Mouse (Mus musculus): ENCODE data around the gene Ift172. TPM values are rescaled to one million over a fixed set of nuclear protein-coding genes. Genes with fewer than 3 reads are reported as not detected.
A peak's percentile ranks its signal among the peaks of the same experiment; 100 is the strongest.
"Not testable (repeated sequence)": the region's sequence is repeated elsewhere in the genome, so short reads cannot be mapped to it uniquely, and the experiment has no call there.

Ift172 gene
- polyA plus RNA-seq, 1 experiment from 2014 or later = 50.7 TPM

DNA sequence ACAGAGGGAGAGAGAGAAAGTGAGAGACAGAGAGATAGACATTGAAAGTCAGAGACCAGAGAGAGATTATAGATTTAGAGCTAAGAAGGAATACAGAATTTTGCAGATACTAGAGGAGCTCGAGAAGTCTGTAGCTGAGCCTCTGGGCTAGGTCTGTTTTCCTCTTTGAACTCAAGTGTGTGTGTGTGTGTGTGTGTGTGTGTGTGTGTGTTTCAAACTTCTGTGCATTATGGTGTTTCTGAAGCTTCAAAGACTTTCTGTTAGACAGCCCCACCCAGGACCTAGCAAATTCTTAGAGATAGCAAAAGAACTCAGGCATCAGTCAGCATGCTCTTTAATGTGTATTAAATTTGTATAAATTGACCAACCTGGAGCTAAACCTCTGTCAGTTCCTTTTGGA is 64.3 kb downstream of the Ift172 start:
- Histone ChIP-seq H3K27me3 (no peaks in the 10 kb centered on the region), H3K27ac (replicated peaks) (no peak overlapping the region), H3K4me2 (replicated peaks) (no peak overlapping the region), H3K36me3 (no peaks in the 10 kb centered on the region), H3K9ac (replicated peaks) (no peak overlapping the region), H3K9me3 (no peaks in the 10 kb centered on the region), H3K4me1 (peaks cover 2% of the 10 kb centered on the region; the same call in 1 of the 2 replicates), H3K4me3 (no peak overlapping the region)
- ATAC-seq (ENCODE audit: low FRiP score, low read depth) = no peak
- 71% methylated on average over 1 of the region's 1 CpGs for WGBS

DNA sequence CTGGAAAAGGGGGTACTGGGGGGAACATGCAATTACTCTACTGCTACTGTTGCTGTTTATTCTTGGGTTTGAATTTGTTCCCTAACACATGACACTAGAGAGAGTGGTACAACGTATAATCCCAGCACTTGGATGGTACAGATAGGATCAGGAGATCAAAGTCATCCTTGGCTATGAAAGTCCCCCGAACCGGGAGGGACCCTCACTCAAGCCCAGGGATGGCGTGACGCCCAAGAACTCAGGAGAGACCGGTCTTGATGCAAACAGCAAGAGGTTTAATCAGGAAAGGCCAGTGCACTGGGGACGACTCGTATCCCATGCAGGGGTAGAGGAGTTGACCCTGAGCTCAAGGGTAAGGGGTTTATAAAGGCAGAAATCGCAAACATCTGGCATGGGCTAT is 68.2 kb downstream of the Ift172 start:
- Histone ChIP-seq H3K36me3 (no peaks in the 10 kb centered on the region), H3K27ac (replicated peaks) (no peak overlapping the region), H3K4me2 (replicated peaks) (no peak overlapping the region), H3K9me3 (no peaks in the 10 kb centered on the region), H3K27me3 (no peaks in the 10 kb centered on the region), H3K9ac (replicated peaks) (no peak overlapping the region), H3K4me1 (peaks cover 16% of the 10 kb centered on the region), H3K4me3 (no peak overlapping the region)
- no peak for ATAC-seq (ENCODE audit: low FRiP score, low read depth)
- 95% methylated on average over 9 of the region's 9 CpGs for WGBS

DNA sequence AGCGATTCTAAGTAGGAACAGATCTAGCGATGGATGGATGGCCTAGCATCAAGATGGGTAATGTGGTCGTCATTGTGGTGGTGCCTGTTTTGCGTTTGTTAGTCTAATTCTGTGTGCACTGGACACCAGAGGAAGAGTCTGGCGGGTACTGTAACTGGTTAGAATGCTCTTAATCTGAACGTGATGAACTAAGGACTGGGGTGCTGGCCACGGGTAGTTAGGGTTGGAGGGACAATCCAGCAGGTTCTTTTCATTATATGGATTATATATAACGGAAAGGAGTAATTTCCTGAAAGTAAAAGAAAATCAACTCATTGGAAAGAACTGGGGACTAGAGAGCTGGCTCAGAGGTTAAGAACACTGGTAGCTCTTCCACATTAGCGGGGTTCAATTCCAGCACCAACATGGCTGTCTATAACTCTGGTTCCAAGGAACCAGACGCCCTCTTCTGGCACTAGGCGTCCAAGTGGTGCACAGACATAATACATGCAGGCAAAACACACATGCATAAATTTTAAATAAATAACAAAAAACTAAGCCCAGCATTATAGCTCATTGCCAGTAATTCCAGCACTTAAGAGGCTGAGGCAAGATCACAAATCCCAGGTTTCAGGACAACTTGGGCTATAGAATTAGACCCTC is 69.5 kb downstream of the Ift172 start:
- Histone ChIP-seq H3K36me3 (no peaks in the 10 kb centered on the region), H3K4me1 (peaks cover 16% of the 10 kb centered on the region), H3K4me3 (peak overlapping the region; percentile 97), H3K9me3 (no peaks in the 10 kb centered on the region), H3K4me2 (replicated peaks) (peak overlapping the region; percentile 83), H3K9ac (replicated peaks) (peak overlapping the region; percentile 92), H3K27me3 (no peaks in the 10 kb centered on the region), H3K27ac (replicated peaks) (peak overlapping the region; percentile 95)
- ATAC-seq (ENCODE audit: low FRiP score, low read depth) = no peak
- WGBS = 11% methylated on average over 11 of the region's 11 CpGs

DNA sequence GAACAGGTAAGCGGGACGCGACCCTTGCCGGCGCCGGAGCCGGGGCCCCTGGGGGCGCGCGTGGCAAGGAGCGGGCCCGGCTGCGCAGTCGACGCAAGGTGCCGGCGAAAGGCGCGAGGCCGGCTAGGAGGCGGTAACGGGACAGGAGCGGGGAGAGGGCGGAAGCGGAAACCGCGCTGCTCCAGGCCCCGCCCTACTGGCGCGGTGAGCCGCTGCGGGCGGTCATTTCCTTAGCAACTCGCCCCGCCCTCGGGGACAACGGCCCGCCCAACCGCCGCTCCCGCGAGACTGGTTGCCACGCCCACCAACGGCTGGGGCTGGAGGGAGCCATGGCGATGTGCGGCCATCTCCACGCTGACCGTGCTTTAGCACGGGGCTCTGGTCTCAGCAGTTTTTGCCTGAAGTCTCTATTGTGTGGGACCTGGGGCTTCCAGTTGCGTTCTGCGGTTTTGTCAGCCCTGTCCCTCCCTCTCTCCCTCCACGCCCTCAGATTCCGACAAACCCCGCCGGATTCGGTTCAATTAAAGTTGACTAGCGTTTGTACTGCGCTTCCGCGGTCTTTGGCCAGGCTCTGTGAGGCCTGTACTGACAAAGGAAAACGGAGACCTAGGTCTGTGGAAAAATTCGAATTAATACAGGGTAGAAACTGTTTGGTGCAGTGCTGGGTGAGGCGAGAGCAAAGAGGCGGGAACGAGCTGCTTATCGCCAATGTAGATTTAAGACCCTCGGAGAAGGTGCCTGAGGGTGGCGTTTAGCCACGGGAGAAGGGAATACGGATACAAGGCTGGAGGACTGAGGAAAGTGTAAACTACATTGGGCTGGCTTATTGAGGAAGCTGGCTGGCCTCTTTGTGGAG is 70.2 kb downstream of the Ift172 start, which contains the start of gene Ppm1g:
Ppm1g (minus strand) TSS at position 240 of the 856 bp plus-strand sequence.
- no peaks in the 10 kb centered on the region for H3K27me3 ChIP-seq
- ATAC-seq (ENCODE audit: low FRiP score, low read depth) = peak; percentile 94
- H3K9ac ChIP-seq (replicated peaks) = peak within 1 kb of the TSS; percentile 92
- WGBS = under 1% methylated on average over 59 of the region's 70 CpGs
- H3K4me1 ChIP-seq = peaks cover 16% of the 10 kb centered on the region
- H3K4me2 ChIP-seq (replicated peaks) = peak within 1 kb of the TSS; percentile 83
- no peaks in the 10 kb centered on the region for H3K36me3 ChIP-seq
- peak within 1 kb of the TSS; percentile 95 for H3K27ac ChIP-seq (replicated peaks)
- H3K9me3 ChIP-seq = no peaks in the 10 kb centered on the region
- H3K4me3 ChIP-seq = peak within 1 kb of the TSS; percentile 97

DNA sequence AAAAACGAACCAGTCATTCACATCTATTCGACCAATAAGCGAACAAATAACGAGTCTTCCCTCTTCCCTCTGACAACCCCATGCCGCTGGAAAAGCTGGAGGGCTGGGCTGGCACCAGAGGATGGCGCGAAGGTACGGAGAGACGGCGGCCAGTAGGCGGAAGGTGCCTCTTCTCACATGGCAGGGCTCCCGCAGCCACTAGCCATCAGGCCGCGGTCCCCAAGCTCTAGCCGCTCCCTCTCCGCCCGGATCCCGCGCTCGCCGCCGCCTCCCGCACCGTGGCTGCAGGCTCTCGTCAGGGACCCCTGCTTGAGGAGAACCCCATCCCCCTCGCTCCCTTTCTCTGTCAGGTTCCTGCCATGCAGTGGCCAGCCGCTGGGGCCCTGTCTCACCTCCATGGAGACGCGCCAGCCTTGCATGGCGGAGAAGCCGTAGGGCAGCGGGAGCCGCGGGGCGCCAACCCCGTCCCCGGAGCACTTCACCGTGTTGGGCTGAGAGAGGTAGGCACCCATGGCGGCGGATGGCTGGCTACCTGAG is 70.9 kb downstream of the Ift172 start:
- peak overlapping the region; percentile 83 for H3K4me2 ChIP-seq (replicated peaks)
- H3K4me1 ChIP-seq = peaks cover 16% of the 10 kb centered on the region
- WGBS = under 1% methylated on average over 40 of the region's 40 CpGs
- H3K9ac ChIP-seq (replicated peaks) = peak overlapping the region; percentile 92
- H3K27ac ChIP-seq (replicated peaks) = peak overlapping the region; percentile 95
- peak overlapping the region; percentile 97 for H3K4me3 ChIP-seq
- H3K27me3 ChIP-seq = no peaks in the 10 kb centered on the region
- ATAC-seq (ENCODE audit: low FRiP score, low read depth) = no peak; the same call in none of the 2 replicates
- H3K9me3 ChIP-seq = no peaks in the 10 kb centered on the region
- no peaks in the 10 kb centered on the region for H3K36me3 ChIP-seq

DNA sequence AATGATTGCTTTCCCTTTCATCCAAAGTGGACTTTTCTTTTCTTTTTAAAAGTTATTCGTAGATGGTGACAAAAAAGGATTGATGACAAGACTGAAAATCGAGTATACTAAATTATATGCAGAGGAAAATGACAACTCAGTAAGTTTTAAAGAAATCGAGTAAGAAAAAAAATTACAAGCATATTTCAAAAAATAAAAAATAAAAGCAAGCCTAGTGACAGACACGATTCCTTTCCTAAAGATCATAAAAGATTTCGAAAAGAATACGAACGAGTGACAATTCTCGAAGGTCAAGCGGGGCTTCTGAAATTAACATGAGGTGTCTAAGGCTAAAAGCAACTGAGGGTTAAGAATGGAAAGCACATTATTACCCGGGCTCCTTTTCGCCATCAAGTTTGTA is 71.4 kb downstream of the Ift172 start:
- H3K27ac ChIP-seq (replicated peaks) = peak overlapping the region; percentile 95
- 2% methylated on average over 11 of the region's 11 CpGs for WGBS
- peak overlapping the region; percentile 83 for H3K4me2 ChIP-seq (replicated peaks)
- no peaks in the 10 kb centered on the region for H3K36me3 ChIP-seq
- peak overlapping the region; percentile 92 for H3K9ac ChIP-seq (replicated peaks)
- H3K9me3 ChIP-seq = no peaks in the 10 kb centered on the region
- H3K4me3 ChIP-seq = peak overlapping the region; percentile 97
- no peaks in the 10 kb centered on the region for H3K27me3 ChIP-seq
- no peak for ATAC-seq (ENCODE audit: low FRiP score, low read depth)
- peaks cover 16% of the 10 kb centered on the region for H3K4me1 ChIP-seq

DNA sequence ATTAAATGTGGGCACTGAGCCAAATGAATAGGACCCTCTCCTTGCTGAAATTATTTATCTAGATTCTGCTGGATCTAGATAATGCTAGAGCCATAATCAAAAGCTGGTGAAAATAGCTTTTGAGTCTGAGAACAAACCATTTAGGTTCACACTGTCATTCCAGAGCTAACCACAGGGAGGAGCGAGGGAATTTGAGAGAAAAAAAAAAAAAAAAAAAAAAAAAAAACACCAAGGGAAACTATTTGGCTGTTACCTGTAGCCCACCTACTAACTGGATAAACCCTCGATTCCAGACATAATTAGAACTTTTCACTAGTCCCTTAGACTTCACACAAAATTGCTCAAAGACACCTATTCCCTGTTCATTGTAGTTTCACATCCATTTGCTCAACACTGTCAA is 71.8 kb downstream of the Ift172 start:
- no peak for ATAC-seq (ENCODE audit: low FRiP score, low read depth)
- Histone ChIP-seq H3K4me1 (peaks cover 16% of the 10 kb centered on the region), H3K9ac (replicated peaks) (no peak overlapping the region), H3K4me3 (peak overlapping the region; percentile 97), H3K9me3 (no peaks in the 10 kb centered on the region), H3K36me3 (no peaks in the 10 kb centered on the region), H3K27ac (replicated peaks) (no peak overlapping the region), H3K27me3 (no peaks in the 10 kb centered on the region), H3K4me2 (replicated peaks) (peak overlapping the region; percentile 83)
- WGBS = 2% methylated on average over 2 of the region's 2 CpGs

DNA sequence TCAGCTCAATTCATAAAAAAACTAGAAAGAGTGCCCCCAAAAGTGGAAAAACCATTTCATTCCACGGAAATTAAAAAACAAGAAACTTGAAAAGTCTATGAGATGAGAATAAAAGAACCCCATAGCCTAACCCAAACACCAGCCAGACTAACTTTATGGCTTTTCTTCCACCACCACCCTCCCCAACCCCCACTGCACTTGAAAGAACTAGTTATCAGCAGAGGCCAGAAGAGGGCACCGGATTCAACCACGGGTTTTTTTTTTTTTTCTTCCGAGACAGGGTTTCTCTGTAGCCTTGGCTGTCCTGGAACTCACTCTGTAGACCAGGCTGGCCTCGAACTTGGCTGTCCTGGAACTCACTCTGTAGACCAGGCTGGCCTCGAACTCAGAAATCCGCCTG is 72.6 kb downstream of the Ift172 start:
- Histone ChIP-seq H3K9ac (replicated peaks) (no peak overlapping the region), H3K27me3 (no peaks in the 10 kb centered on the region), H3K4me1 (peaks cover 16% of the 10 kb centered on the region), H3K9me3 (no peaks in the 10 kb centered on the region), H3K27ac (replicated peaks) (no peak overlapping the region), H3K4me2 (replicated peaks) (no peak overlapping the region), H3K4me3 (no peak overlapping the region), H3K36me3 (no peaks in the 10 kb centered on the region)
- 72% methylated on average over 7 of the region's 7 CpGs for WGBS
- no peak for ATAC-seq (ENCODE audit: low FRiP score, low read depth)

DNA sequence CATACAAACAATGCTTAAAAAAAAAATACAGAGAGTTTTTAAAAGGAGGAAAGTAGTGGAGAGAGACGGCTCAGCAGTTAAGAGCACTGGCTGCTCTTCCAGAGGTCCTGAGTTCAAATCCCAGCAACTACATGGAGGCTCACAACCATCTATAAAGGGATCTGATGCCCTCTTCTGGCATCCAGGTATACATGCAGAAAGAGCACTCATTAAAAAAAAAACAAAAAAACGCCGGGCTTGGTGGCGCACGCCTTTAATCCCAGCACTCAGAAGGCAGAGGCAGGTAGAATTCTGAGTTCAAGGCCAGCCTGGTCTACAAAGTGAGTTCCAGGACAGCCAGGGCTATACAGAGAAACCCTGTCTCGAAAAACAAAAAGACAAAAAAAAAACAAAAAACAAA is 74.4 kb downstream of the Ift172 start:
- not testable (repeated sequence) for H3K4me2 ChIP-seq (replicated peaks); H3K27me3 ChIP-seq; ATAC-seq (ENCODE audit: low FRiP score, low read depth); H3K27ac ChIP-seq (replicated peaks); H3K4me3 ChIP-seq; H3K9me3 ChIP-seq; H3K36me3 ChIP-seq; H3K9ac ChIP-seq (replicated peaks)
- 95% methylated on average over 6 of the region's 6 CpGs for WGBS
- peaks cover 14% of the 10 kb centered on the region for H3K4me1 ChIP-seq

DNA sequence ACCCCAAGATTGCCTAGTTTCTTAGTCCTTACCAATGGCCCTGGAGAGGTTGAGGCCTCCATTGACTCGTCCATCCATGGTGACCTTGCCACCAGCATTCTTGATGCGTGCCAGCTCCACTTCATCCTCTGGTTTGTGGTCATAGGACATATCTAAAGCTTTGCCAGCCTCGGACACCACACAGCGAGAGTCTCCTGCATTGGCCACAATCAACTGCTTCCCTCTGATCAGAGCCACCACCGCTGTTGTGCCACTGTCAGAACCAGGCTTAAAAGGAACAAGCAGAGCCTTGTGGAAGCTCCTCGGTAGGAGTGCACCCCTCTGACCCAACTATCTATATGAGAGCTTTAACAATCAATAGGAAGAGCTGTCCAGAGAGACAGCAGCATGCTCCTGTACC is 86.5 kb downstream of the Ift172 start:
- Histone ChIP-seq H3K27ac (replicated peaks) (no peak overlapping the region), H3K4me2 (replicated peaks) (no peak overlapping the region), H3K36me3 (peaks cover 67% of the 10 kb centered on the region), H3K9me3 (peaks cover 5% of the 10 kb centered on the region), H3K9ac (replicated peaks) (no peak overlapping the region), H3K27me3 (no peaks in the 10 kb centered on the region), H3K4me3 (no peak overlapping the region), H3K4me1 (peaks cover 20% of the 10 kb centered on the region)
- WGBS = 96% methylated on average over 6 of the region's 6 CpGs
- no peak for ATAC-seq (ENCODE audit: low FRiP score, low read depth)

DNA sequence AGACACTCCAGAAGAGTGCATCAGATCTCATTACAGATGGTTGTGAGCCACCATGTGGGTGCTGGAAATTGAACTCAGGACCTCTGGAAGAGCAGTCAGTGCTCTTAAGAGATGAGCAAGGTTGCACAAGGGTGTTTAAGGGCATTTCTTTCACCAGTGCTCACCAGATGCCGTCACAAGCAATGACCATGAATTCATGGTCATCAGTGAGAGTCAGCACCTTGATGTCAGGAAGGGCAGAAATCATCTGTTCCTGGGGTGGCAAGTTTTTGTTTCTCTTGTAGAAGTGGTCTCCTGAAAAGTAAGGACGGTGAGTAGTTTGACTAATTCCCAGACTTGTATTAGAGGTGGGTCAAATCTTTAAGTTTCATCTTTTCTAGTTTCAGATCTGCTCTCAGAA is 87.0 kb downstream of the Ift172 start:
- no peak overlapping the region for H3K4me3 ChIP-seq
- peaks cover 20% of the 10 kb centered on the region for H3K4me1 ChIP-seq
- peaks cover 73% of the 10 kb centered on the region for H3K36me3 ChIP-seq
- 90% methylated on average over 2 of the region's 2 CpGs for WGBS
- H3K9me3 ChIP-seq = peaks cover 5% of the 10 kb centered on the region
- H3K27me3 ChIP-seq = no peaks in the 10 kb centered on the region
- no peak overlapping the region for H3K4me2 ChIP-seq (replicated peaks)
- no peak for ATAC-seq (ENCODE audit: low FRiP score, low read depth)
- H3K9ac ChIP-seq (replicated peaks) = no peak overlapping the region
- H3K27ac ChIP-seq (replicated peaks) = no peak overlapping the region
